Mouse (Mus musculus) liver, postnatal 0 days (tissue): ENCODE data around the gene Atf1.

Experiments used
- CTCF ChIP-seq: sonication (generic); IDR thresholded peaks from 2 replicates; pipeline ENCODE4 v1.5.1; 2016; ENCODE audit warnings: antibody characterized with exemption, low read depth
- EP300 ChIP-seq: IDR thresholded peaks from 2 replicates; pipeline ENCODE4 v1.6.1; 2016; ENCODE audit warnings: antibody characterized with exemption, low read depth, mild to moderate bottlenecking

- TF ChIP-seq CTCF (no peak), EP300 (no peak)
These were observed 28.8 kb downstream of the Atf1 start for GRCm38 (mm10) chr15:100256386-100256785.
